Mouse (Mus musculus): ENCODE measurements around the gene 4933428G20Rik. TPM values are rescaled to one million over a fixed set of nuclear protein-coding genes. Genes with fewer than 3 reads are reported as not detected.

4933428G20Rik gene
- total RNA-seq, 2 experiments from 2014 or later = not detected

DNA sequence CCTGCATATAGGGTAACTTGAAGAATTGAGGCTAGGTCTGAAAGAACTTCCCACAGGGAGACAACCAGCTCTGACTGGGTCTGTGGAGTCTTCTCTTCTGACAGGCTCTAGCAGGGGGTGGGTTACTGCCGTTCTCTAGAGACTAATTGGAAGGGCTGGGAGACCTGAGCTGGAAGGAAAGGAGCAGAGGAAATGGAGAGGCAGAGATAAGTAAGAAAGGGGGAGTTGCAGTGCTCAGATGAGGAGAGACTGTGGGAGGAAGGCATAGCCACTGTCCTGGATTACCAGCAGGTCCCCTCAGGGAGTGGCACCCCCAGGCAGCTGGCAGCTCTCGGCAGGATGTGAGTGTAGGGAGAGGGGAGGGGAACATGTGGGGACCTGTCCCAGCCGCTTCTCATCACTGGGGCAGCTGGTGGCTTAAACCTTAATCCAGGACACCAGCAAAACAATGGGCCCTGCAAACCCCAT is 58.4 kb downstream of the 4933428G20Rik start:
- intact Hi-C loops (cut with DNase I) = no loop called here
- Histone ChIP-seq H3K4me3 (peak overlapping the region; percentile 85), H3K27ac (peak overlapping the region; percentile 94)
- TF ChIP-seq CTCF (IDR thresholded peaks at IDR 0.05) = no peak
- DNase-seq = peak; percentile 38

GRCm38 (mm10) chr11:97441036-97441657 is 59.0 kb downstream of the 4933428G20Rik start:
- intact Hi-C loops (cut with DNase I) = no loop called here
- Histone ChIP-seq H3K27ac (peak overlapping the region; percentile 94), H3K4me3 (peak overlapping the region; percentile 85)
- peak; percentile 55 for DNase-seq
- TF ChIP-seq CTCF (IDR thresholded peaks at IDR 0.05) = no peak

Other genes starting within 250 kb of the 4933428G20Rik start
- 10 to 100 TPM; 57.6 to 77.2 TPM for gene Npepps, start 219.7 kb downstream of the 4933428G20Rik start, total RNA-seq (2021)
- 10 to 100 TPM; 34.1 to 50.7 TPM for gene Mrpl45, start 184.6 kb downstream of the 4933428G20Rik start, total RNA-seq (2021)
- under 1 TPM in 1 of 2 experiments, not detected in 1; 0.03 TPM for gene Gpr179, start 148.3 kb downstream of the 4933428G20Rik start, total RNA-seq (2021)
- gene Socs7, start 137.8 kb downstream of the 4933428G20Rik start, total RNA-seq (2021) = 10 to 100 TPM; 43.2 to 48.6 TPM
- 1 to 10 TPM; 5.9 to 7.5 TPM for gene Arhgap23, start 84.8 kb downstream of the 4933428G20Rik start, total RNA-seq (2021)
- gene Srcin1, start 75.8 kb upstream of the 4933428G20Rik start, total RNA-seq (2021) = 1 to 10 TPM in 1 of 2 experiments, under 1 TPM in 1; 0.61 to 1.2 TPM
- gene Epop, start 129.4 kb upstream of the 4933428G20Rik start, total RNA-seq (2021) = 1 to 10 TPM in 1 of 2 experiments, under 1 TPM in 1; 0.98 to 1.5 TPM
- gene Mllt6, start 163.1 kb upstream of the 4933428G20Rik start, total RNA-seq (2021) = 10 to 100 TPM; 41.9 to 54.7 TPM
- 100 to 1,000 TPM in 1 of 2 experiments, 10 to 100 TPM in 1; 96.2 to 111 TPM for gene Cisd3, start 185.5 kb upstream of the 4933428G20Rik start, total RNA-seq (2021)
- 1 to 10 TPM; 1.7 to 2.9 TPM for gene Pcgf2, start 200.2 kb upstream of the 4933428G20Rik start, total RNA-seq (2021)
- 100 to 1,000 TPM; 141 to 159 TPM for gene Psmb3, start 203.1 kb upstream of the 4933428G20Rik start, total RNA-seq (2021)
- gene Pip4k2b, start 244.4 kb upstream of the 4933428G20Rik start, total RNA-seq (2021) = 10 to 100 TPM; 59.3 to 66.2 TPM

Data from gastrocnemius, adult 2 months (tissue).